Mouse (Mus musculus) adrenal gland (tissue): Measurements from ENCODE around the gene Sufu.

Experiments used
- intact Hi-C: fragments of 180-260 bp; cut with DNase I; formaldehyde crosslinking; loops from one replicate; pipeline ENCODE4 v1.15.1; 2025

Sufu gene

GRCm38 (mm10) chr19:46484518-46484917 lies 87.8 kb downstream of the Sufu start:
- intact Hi-C loops: no loop called here

GRCm38 (mm10) chr19:46485847-46486246 lies 89.2 kb downstream of the Sufu start:
- intact Hi-C loops: no loop called here

- intact Hi-C loops: no loop called here
These were observed 90.0 kb downstream of the Sufu start for GRCm38 (mm10) chr19:46486709-46487108.

DNA sequence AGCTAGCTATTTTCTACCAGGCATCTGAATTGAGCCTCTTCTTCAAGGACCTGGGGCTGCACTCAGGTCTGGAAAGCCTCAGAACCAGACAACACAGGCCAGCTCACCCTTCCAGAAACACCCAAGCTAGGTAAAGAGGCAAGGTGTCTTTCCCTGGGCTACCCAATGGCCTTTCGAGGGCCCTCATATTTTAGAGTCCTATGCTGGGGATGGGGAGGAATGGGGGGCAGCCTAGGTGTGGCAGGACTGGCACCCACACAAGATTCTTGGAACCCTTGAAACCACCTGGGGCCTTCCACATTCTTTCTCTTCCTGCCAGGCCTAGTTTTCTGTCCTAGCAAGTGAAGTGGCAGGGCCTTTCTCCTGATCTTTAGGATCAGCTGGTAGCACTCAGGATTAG lies 92.8 kb downstream of the Sufu start:
- intact Hi-C loops: no loop called here

- intact Hi-C loops: no loop called here
These were observed 93.9 kb downstream of the Sufu start for GRCm38 (mm10) chr19:46490634-46491033.

- intact Hi-C loops: no loop called here
These were observed 98.4 kb downstream of the Sufu start for GRCm38 (mm10) chr19:46495136-46495535.

DNA sequence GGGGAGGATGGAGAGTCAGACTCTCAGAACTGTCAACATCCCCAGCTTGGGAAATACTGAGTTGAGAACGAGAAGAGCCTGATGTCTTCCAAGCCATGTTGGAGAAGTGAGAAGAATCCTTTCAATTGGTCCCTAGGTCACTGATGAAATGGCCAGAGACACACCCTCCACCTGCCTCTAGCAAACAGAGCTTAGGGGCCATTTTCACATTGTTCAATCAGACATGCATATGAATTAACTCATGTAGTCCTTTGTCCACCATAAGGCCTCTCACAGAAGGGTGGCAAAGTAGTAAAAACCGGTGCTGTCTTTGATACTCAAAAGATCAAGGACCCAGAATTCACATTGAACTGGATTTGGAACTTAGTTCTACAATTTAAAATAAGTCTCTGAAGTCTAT lies 100.5 kb downstream of the Sufu start:
- intact Hi-C loops: no loop called here

GRCm38 (mm10) chr19:46499539-46499835 lies 102.8 kb downstream of the Sufu start:
- intact Hi-C loops: no loop called here

DNA sequence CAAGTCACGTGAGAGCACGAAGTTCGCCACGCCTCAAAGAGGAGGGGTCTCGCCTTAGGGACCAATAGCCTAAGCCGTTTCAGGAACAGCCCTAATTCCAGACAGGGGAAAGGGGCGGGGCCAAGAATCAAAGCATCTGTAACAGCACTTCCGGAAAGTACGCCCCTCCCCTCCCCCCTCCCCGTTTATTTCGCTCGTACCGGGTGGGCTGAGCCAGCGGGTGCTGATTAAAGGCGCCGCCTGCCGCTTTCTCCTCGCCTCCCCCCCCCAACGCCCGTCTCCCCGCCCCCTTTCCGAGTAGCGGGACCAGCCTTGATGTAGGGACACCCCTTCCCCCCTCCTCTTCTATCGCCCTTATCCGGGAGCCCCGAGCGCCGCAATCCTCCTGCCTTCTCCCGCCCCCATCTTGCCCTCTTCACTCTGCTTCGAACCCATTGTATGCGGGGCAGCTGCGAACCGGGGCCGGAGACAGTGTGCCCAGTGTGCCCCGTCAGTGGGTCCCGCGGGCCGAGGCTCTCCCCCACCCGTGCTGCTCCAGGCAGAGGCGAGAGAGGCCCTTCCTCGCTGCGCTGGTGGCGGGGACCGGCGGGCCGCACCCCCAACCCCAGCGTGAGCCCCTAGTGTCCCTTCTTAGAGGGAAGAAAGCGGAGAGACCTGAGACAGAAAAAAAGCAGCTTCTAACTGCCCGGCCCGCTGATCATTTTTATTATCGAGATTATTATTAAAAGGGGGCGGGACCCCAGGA lies 103.3 kb downstream of the Sufu start:
- intact Hi-C loops: loop anchor here (5.0 kb wide), 1 partner anchor 48 kb away; no protein-coding TSS in a partner anchor

DNA sequence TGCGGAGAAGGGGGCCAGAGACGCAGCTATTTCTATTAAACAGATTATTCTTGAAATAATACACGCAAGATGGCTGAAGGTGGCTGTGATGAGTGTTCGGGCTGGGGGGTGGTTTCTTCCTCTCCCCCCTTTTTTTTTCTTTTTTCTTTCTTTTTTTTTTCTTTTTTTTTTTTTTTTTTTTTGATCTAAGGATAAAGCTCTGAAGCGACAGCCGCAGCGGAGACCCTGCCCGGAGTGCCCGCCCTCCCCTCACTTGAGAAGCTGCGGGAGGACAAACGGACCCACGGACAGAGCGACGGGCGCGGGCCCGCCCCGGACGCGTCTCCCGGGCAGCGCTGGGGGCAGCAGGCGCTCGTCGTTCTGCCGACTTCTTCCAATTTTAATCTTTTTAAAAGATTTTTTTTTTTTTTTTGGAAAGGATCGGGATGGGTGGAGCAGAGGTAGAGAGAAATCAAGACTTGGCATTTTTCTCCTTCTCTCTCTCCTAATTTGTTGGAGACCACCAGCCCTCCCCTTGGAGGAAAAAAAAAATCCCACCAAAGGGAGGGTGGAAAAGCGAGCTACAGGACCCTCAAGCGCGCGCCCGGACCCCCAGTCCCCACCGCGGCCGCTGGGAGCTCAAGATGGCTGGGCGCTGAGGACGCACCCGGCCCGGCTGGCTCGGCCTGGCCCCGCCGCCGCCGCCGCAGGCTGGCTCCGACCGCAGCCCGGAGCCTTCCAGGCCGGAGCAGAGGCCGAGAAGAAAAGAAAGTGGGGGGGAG lies 104.1 kb downstream of the Sufu start:
- intact Hi-C loops: loop anchor here (5.0 kb wide), 1 partner anchor 48 kb away; no protein-coding TSS in a partner anchor

GRCm38 (mm10) chr19:46501401-46502068 lies 104.8 kb downstream of the Sufu start, which contains the start of gene Trim8:
Trim8 (plus strand) TSS chr19:46501702.
- intact Hi-C loops: loop anchor here (5.0 kb wide), 1 partner anchor 49 kb away; no protein-coding TSS in a partner anchor

- intact Hi-C loops: loop anchor here (5.0 kb wide), 1 partner anchor 50 kb away; no protein-coding TSS in a partner anchor
These were observed 105.4 kb downstream of the Sufu start for GRCm38 (mm10) chr19:46502069-46502455.

DNA sequence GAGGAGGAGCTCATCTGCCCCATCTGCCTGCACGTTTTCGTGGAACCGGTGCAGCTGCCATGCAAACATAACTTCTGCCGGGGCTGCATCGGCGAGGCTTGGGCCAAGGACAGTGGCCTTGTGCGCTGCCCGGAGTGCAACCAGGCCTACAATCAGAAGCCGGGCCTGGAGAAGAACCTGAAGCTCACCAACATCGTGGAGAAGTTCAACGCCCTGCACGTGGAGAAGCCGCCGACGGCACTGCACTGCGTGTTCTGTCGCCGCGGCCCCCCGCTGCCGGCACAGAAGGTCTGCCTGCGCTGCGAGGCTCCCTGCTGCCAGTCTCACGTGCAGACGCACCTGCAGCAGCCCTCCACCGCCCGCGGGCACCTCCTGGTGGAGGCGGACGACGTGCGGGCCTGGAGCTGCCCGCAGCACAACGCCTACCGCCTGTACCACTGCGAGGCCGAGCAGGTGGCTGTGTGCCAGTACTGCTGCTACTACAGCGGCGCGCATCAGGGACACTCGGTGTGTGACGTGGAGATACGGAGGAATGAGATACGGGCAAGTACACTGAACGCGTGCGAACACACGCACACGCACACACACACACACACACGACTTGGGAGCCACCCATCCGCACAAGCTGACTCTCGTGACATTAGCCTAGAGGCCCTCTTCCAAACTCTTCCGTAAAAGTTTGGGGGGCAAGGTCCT lies 105.9 kb downstream of the Sufu start:
- intact Hi-C loops: loop anchor here (5.0 kb wide), 1 partner anchor 50 kb away; no protein-coding TSS in a partner anchor

- intact Hi-C loops: loop anchor here (5.0 kb wide), 1 partner anchor 51 kb away; no protein-coding TSS in a partner anchor
These were observed 106.8 kb downstream of the Sufu start for GRCm38 (mm10) chr19:46503351-46504084.

DNA sequence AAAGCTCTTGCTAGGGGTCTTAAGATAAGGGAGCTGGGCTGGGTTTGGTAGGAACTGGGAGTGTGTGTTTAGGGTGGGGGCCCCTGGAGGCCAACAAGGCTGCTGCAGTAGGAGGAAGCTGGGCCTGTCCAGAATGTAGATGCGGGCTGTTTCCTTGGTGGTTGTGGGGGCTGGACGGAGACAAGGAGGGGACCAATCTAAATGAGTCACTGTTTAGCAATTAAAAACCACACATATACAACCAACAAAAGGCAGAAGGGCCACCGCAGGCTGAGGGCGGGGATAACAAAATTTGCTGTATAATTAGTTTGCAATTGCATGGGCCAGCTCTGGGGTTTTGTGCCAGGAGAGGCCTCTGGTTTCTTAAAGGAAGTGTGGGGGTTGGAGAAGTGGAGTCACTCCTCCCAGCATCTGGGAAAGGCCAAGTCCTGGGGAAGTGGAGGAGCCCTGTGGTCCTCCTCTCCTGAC lies 107.4 kb downstream of the Sufu start:
- intact Hi-C loops: loop anchor here (5.0 kb wide), 1 partner anchor 52 kb away; no protein-coding TSS in a partner anchor

GRCm38 (mm10) chr19:46504822-46505417 lies 108.2 kb downstream of the Sufu start:
- intact Hi-C loops: loop anchor here (5.0 kb wide), 1 partner anchor 53 kb away; no protein-coding TSS in a partner anchor

- intact Hi-C loops: no loop called here
These were observed 109.1 kb downstream of the Sufu start for GRCm38 (mm10) chr19:46505646-46506371.

DNA sequence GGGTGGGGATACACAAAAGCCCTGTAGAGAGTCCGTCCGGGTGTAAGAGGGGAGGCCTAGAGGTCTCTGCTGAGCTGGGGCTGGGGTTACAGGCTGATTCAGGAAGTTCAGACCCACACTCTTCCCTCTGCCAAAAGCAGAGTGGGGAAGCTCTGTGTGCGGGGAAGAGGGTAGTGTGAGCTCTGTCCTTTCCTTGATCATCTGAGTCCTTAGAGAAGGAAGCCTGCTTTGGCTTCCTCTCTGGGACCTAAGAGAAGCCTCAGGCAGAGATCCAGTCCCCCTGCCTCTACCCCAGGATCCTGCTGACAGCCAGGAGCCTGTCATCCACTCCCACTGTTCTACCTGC lies 109.6 kb downstream of the Sufu start:
- intact Hi-C loops: no loop called here

- intact Hi-C loops: no loop called here
These were observed 110.5 kb downstream of the Sufu start for GRCm38 (mm10) chr19:46507181-46507581.
